Mouse (Mus musculus) liver, postnatal 0 days (tissue): ENCODE measurements around the gene Spp2.

ENCODE experiments used
- CTCF ChIP-seq: sonication (generic); IDR thresholded peaks from 2 replicates; pipeline ENCODE4 v1.5.1; 2016; ENCODE audit warnings: antibody characterized with exemption, low read depth
- EP300 ChIP-seq: IDR thresholded peaks from 2 replicates; pipeline ENCODE4 v1.6.1; 2016; ENCODE audit warnings: antibody characterized with exemption, low read depth, mild to moderate bottlenecking

GRCm38 (mm10) chr1:88358102-88358654 is 48.6 kb upstream of the Spp2 start:
- no peak for TF ChIP-seq CTCF
- TF ChIP-seq EP300: no peak
